In the genomic region with DNA sequence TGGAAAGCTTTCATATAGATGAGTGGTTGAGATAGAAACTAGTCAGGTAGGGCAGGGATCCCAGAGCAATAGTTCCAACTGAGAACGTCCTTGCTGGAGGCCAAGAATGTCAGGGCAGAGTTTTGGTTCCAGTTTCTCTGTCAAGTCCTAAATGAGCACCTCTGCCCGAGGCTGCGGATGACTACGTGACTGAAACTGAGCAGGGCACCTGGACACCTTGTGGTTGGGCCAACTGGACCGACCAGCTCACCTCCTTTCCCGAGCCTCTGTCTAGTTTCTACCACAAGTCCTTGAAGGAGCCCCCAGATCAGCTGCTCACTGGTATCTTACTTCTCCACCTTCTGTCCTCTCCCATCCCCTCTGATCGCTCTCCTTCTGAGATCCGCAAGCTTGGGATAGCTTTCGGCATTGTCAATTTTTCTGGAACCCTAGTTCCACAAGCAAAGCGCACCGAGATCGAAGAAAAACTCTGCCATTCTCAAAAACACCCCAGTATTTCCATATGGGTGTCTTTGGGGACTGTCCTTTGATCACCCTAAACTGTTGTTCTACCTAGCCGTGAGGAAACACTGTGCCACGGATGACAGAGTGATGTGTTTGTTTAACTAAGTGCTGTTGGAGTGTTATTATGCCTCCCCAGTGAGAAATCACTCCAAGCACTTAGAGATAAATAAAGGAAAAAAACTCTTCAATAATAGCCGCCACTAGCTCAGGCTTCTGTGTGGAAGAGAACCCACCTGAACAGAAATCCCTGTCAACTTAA, we compare ENCODE assay signal across 12 mouse cellular contexts. TPM values are rescaled to one million over a fixed set of nuclear protein-coding genes. Genes with fewer than 3 reads are reported as not detected.
DNase-seq lines count a peak whose midpoint lies in the region; ATAC-seq and TF ChIP-seq lines count a peak whose summit lies in the region.
"Had no signal": no experiment of that assay in that cellular context is flagged by ENCODE, and none has a peak within 500 bp of the region (broad histone marks: within the 10 kb centered on the region; RNA-seq: fewer than 3 reads in every experiment).

No protein-coding gene starts in this region.

- H3K36me3 ChIP-seq in heart, embryonic 10.5 days: no peaks in the 10 kb centered on the region
- no peaks in the 10 kb centered on the region for H3K36me3 ChIP-seq in liver, adult 2 months (ENCODE audit: control insufficient read depth, insufficient read depth, low read length)
- H3K36me3 ChIP-seq in liver, postnatal 0 days (replicated peaks; ENCODE audit: insufficient read depth, low read length): no peaks in the 10 kb centered on the region

- H3K79me2 ChIP-seq in liver, adult 2 months (ENCODE audit: control insufficient read depth, insufficient read depth, low read length): no peaks in the 10 kb centered on the region

- ATAC-seq in Patski: peak; percentile 44
- ATAC-seq in liver, postnatal 0 days: no peak
- ATAC-seq: hindbrain, embryonic 16.5 days had no signal

- peaks cover 15% of the 10 kb centered on the region for H3K4me1 ChIP-seq in heart, embryonic 10.5 days
- peaks cover 3% of the 10 kb centered on the region; the same call in 1 of the 2 replicates for H3K4me1 ChIP-seq in liver, adult 2 months (ENCODE audit: control insufficient read depth, insufficient read depth, low read length)
- H3K4me1 ChIP-seq in liver, postnatal 0 days (ENCODE audit: insufficient read depth): peaks cover 8% of the 10 kb centered on the region; the same call in 1 of the 2 replicates

- no peak for DNase-seq in heart, embryonic 10.5 days (ENCODE audit: low spot score)
- no peak for DNase-seq in heart, postnatal 25 days (ENCODE audit: low spot score)
- DNase-seq in liver, adult 2 months (ENCODE audit: extremely low read depth, low read depth, low spot score): peak; percentile 88
- DNase-seq in liver: no peak
- no peak for DNase-seq in Patski (ENCODE audit: low read depth, low spot score)
- no peak for DNase-seq in liver, postnatal 0 days
- DNase-seq in gastrocnemius, postnatal 36 days: no peak
- no peak for DNase-seq in gastrocnemius, adult 2 months
- DNase-seq: cerebellum, adult 18-20 months; left cerebral cortex, postnatal 4 days had no signal

- no peaks in the 10 kb centered on the region for H3K27me3 ChIP-seq in heart, embryonic 10.5 days (ENCODE audit: insufficient read depth, poor library complexity, severe bottlenecking)
- H3K27me3 ChIP-seq in liver, adult 2 months (ENCODE audit: control insufficient read depth, insufficient read depth, low read length): no peaks in the 10 kb centered on the region
- peaks cover 14% of the 10 kb centered on the region for H3K27me3 ChIP-seq in Patski
- H3K27me3 ChIP-seq in liver, postnatal 0 days (ENCODE audit: insufficient read depth, low read length): no peaks in the 10 kb centered on the region

- POLR2A ChIA-PET in Patski (lab: Charles Lee): interaction anchor here (0.7 to 1.1 kb wide), 3 partner anchors 14 to 280 kb away, joined by 3 to 5 read pairs (median 3); no protein-coding TSS in a partner anchor

- TF ChIP-seq EP300 in liver, postnatal 0 days (IDR thresholded peaks at IDR 0.05; ENCODE audit: low read depth): no peak

- in situ Hi-C loops in Patski (cut with MboI; ENCODE audit: low pct_unique_long_range_greater_than_20kb): loop anchor here (25.0 kb wide), 1 partner anchor 529 kb away; no protein-coding TSS in a partner anchor

- peak overlapping the region; percentile 42 for H3K4me3 ChIP-seq in heart, embryonic 10.5 days
- peak overlapping the region; percentile 14; the same call in 1 of the 2 replicates for H3K4me3 ChIP-seq in liver, adult 2 months (ENCODE audit: insufficient read depth, low read depth, low read length)
- H3K4me3 ChIP-seq in liver, postnatal 0 days (ENCODE audit: low read depth, low read length): no peak overlapping the region
- H3K4me3 ChIP-seq in gastrocnemius, adult 2 months: no peak overlapping the region

- no peaks in the 10 kb centered on the region for H3K9me3 ChIP-seq in heart, embryonic 10.5 days
- H3K9me3 ChIP-seq in liver, postnatal 0 days (ENCODE audit: low read length): no peaks in the 10 kb centered on the region

- peak overlapping the region; percentile 56; the same call in 1 of the 2 replicates for H3K9ac ChIP-seq in liver, adult 2 months (ENCODE audit: low read depth, low read length)
- 0 out of 2 replicates have a peak overlapping the region, but pooled peaks have one; percentile 8 for H3K9ac ChIP-seq in liver, postnatal 0 days (replicated peaks)

- H3K4me2 ChIP-seq in liver, postnatal 0 days (ENCODE audit: low read depth, low read length): 0 out of 2 replicates have a peak overlapping the region, but pooled peaks have one; percentile 9

- 50% methylated on average over 15 of the region's 15 CpGs for whole genome bisulfite sequencing in heart, embryonic 10.5 days
- 50% methylated on average over 15 of the region's 15 CpGs for WGBS in liver, adult 2 months
- 61% methylated on average over 15 of the region's 15 CpGs for WGBS in liver, postnatal 0 days (ENCODE audit: insufficient replicate concordance)

- TF ChIP-seq CTCF in liver, adult 2 months (IDR thresholded peaks at IDR 0.05; ENCODE audit: low read depth, low read length): no peak
- TF ChIP-seq CTCF in Patski (IDR thresholded peaks at IDR 0.05): no peak
- no peak for TF ChIP-seq CTCF in liver, postnatal 0 days (IDR thresholded peaks at IDR 0.05; ENCODE audit: low read depth)
- no peak for TF ChIP-seq CTCF in gastrocnemius, adult 2 months (IDR thresholded peaks at IDR 0.05)

- TF ChIP-seq POLR2A in liver, adult 2 months (IDR thresholded peaks at IDR 0.05; ENCODE audit: extremely low read depth, insufficient read depth, low read length): no peak

- no peak overlapping the region for H3K27ac ChIP-seq in heart, embryonic 10.5 days
- peak overlapping the region; percentile 78 for H3K27ac ChIP-seq in liver, adult 2 months (replicated peaks; ENCODE audit: insufficient read depth, low read depth, low read length)
- H3K27ac ChIP-seq in liver, postnatal 0 days (ENCODE audit: low read depth): no peak overlapping the region
- no peak overlapping the region for H3K27ac ChIP-seq in gastrocnemius, adult 2 months

- intact Hi-C loops in heart, postnatal 25 days (cut with DNase I): no loop called here
- intact Hi-C loops in gastrocnemius, postnatal 36 days (cut with DNase I): no loop called here
- intact Hi-C loops in gastrocnemius, adult 2 months (cut with DNase I): no loop called here

- CTCF ChIA-PET in Patski (lab: Charles Lee): interaction anchor here (1.0 to 1.6 kb wide), 2 partner anchors 42 to 261 kb away, joined by 3 to 4 read pairs; no protein-coding TSS in a partner anchor

RNA-seq across cellular contexts. Expression of a gene that starts 31.2 kb away (rescaled TPM):
- 1.4 and 12.7 TPM in 2 replicates for polyA plus RNA-seq in heart, embryonic 10.5 days (2016; fragmentation: Nextera tagmentation; extraction: Ambion mirVana)
- total RNA-seq in heart, postnatal 25 days (2021): under 1 TPM in 1 of 2 experiments, not detected in 1; 0.17 TPM
- total RNA-seq in liver, adult 2 months (2014; rRNA removed): 2,242 and 2,352 TPM in 2 replicates
- polyA plus RNA-seq in liver, adult 2 months (2012; rRNA removed): 513 and 650 TPM in 2 replicates
- 0.12 TPM for polyA plus RNA-seq in Patski (2021)
- polyA plus RNA-seq in liver, postnatal 0 days (2015; fragmentation: Nextera tagmentation; extraction: Ambion mirVana): 604 and 722 TPM in 2 replicates
- total RNA-seq in gastrocnemius, postnatal 36 days (2021): not detected
- total RNA-seq in gastrocnemius, adult 2 months (2021): not detected
- total RNA-seq: layer of hippocampus, adult 18-20 months; left cerebral cortex, postnatal 4 days had no signal

Comparison
In these comparisons a context has a peak if more than half of its experiments do, and no peak if none do; other contexts are left out.
1. H3K4me3 ChIP-seq: peak in heart, embryonic 10.5 days (single experiment) and liver, adult 2 months (single experiment); none in liver, postnatal 0 days (single experiment) and gastrocnemius, adult 2 months (single experiment).
2. RNA of a gene that starts 31.2 kb away (total RNA-seq): 2,242 to 2,352 TPM in liver, adult 2 months; 0.17 TPM in heart, postnatal 25 days, not detected in gastrocnemius, postnatal 36 days and not detected in gastrocnemius, adult 2 months; every median in the first group is over 1,000 times any median in the second.